Mouse (Mus musculus) embryonic fibroblast, embryonic 13.5 days (primary cell): ENCODE results near the gene Kdm4b. TPM values are rescaled to one million over a fixed set of nuclear protein-coding genes. Genes with fewer than 3 reads are reported as not detected.

Source experiments
- H3K27ac ChIP-seq: 2 replicates; pipeline ENCODE4 v1.5.1; 2012; ENCODE audit warnings: low read length, control low read depth, inconsistent platforms; ENCODE audit not compliant: insufficient read depth
- H3K4me1 ChIP-seq: 2 replicates; pipeline ENCODE4 v1.6.1; 2011; ENCODE audit warnings: low read length; ENCODE audit not compliant: control insufficient read depth, insufficient read depth
- H3K4me3 ChIP-seq: 2 replicates; pipeline ENCODE4 v1.5.1; 2011; ENCODE audit warnings: mild to moderate bottlenecking, control low read depth, low read length; ENCODE audit not compliant: insufficient read depth
- CTCF ChIP-seq: IDR thresholded peaks from 2 replicates; pipeline ENCODE4 v1.5.1; 2011; ENCODE audit warnings: mild to moderate bottlenecking, control low read depth, low read length, moderate library complexity, borderline replicate concordance; ENCODE audit not compliant: insufficient read depth
- POLR2A ChIP-seq: IDR thresholded peaks from 2 replicates; pipeline ENCODE4 v1.6.1; 2011; ENCODE audit warnings: low read depth, mild to moderate bottlenecking, control low read depth, low read length, moderate library complexity
- polyA plus RNA-seq: library from polyadenylated mRNA; stranded (reverse); fragments of >200 nt; gene quantifications from 2 replicates; pipeline ENCODE4 v1.2.4, GENCODE M21; 2011; ENCODE audit warnings: low read depth; ENCODE audit not compliant: missing spikeins, insufficient read length

The Kdm4b gene
- polyA plus RNA-seq, 1 experiment, result 30.8 TPM

DNA sequence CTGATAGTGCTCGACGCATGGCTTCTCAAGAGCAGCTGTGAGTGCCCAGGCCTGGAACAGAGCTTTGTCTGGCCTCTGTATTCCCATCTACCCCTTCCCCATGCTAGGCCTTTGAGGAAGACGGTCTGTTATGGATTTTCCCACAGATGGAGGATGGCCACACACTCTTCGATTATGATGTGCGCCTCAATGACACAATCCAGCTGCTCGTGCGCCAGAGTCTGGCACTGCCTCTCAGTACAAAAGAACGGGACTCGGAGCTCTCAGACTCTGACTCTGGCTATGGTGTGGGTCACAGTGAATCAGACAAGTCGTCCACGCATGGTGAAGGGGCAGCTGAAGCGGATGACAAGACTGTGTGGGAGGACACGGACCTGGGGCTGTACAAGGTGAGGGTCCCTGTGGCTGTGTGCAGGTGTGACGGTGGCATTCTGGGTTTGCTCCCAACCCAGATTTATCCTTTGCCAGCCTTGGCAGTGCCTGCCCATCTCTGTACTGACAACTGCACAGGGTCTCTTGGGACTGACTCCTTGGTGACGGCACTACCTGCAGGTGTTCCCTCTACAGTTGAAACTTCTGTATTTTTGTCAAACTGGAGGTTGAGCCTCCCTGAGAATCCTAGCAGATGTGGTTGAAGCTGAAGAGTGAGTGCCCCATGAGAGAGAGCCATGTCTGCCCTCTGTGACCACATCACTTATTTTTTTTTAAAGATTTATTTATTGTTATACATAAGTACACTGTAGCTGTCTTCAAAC, 16.5 kb upstream of the Kdm4b start:
- Histone ChIP-seq H3K27ac (no peak overlapping the region), H3K4me3 (no peak overlapping the region), H3K4me1 (no peaks in the 10 kb centered on the region)
- no peak for TF ChIP-seq POLR2A
- TF ChIP-seq CTCF, result no peak

DNA sequence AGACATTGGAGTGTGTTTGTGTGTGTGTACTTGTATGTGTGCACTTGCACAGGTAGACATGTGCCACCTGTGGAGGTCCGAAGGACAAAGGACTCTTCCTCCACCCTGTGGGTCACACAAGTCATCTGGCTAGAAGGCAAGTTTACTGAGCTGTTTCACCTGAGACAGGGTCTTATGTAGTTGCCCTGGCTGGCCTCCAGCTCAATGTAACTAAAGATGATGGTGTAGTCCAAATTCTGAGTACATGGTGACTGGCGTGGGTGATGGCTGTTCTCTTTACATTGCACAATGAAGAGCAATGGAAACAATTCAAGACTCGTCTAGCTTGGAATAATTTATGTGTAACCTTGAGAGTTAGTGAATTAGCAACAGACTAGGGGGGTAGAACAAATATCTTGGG, 1.4 kb upstream of the Kdm4b start:
- H3K4me3 ChIP-seq, result no peak overlapping the region
- no peak overlapping the region for H3K27ac ChIP-seq
- H3K4me1 ChIP-seq, result peaks cover 4% of the 10 kb centered on the region; the same call in 1 of the 2 replicates
- TF ChIP-seq CTCF, result no peak
- TF ChIP-seq POLR2A, result no peak

DNA sequence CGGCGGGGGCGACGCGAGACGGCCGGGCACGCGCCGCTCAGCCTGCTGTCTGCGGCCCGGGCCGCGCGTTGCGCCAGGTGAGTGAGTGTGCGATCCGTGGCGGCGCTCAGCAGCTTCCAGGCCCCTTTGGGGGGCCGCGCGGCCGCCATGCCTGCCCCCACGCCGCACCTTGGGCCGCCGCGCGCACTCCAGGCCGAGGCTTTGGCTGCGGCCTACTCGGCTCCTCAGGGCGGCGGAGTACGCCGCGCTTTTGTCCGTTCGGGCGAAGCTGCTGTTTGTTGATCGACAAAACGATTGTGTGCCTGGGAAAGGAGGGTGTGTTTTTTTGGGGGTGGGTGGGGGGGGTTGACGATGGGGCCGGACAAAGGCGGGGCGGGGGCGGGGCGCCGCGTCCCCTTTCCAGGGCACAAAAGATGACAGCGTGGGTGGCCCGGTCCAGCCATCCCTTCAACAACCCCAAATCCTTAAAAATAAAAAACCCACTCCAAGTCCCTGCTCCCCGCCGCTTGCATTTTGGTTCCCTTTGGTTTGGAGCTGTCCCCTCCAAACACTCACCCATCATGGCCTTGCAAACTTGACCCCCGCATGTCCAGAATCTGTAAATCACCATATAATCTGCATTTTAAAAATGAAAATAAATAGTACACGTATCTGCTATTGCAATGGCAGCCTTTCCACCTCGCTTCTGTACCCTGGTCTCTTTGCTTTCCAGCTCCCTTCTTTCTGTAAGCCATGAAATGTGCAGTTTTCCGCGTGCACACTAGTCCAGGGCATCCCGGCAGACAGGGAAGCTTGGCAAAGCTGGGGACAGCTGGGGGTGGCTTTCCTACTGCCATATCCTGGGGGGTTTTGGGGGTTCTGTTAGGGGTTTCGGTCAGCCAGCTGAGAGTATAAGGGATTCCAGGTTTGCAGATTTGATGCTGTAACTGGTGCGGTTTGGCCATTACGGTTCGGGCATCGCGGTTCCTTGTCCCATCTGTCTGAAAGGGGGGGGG, 588 bp downstream of the Kdm4b start:
- peak overlapping the region; percentile 30; the same call in 1 of the 2 replicates for H3K27ac ChIP-seq
- no peak for TF ChIP-seq POLR2A
- TF ChIP-seq CTCF, result no peak
- peak overlapping the region; percentile 75 for H3K4me3 ChIP-seq
- peaks cover 4% of the 10 kb centered on the region; the same call in 1 of the 2 replicates for H3K4me1 ChIP-seq

DNA sequence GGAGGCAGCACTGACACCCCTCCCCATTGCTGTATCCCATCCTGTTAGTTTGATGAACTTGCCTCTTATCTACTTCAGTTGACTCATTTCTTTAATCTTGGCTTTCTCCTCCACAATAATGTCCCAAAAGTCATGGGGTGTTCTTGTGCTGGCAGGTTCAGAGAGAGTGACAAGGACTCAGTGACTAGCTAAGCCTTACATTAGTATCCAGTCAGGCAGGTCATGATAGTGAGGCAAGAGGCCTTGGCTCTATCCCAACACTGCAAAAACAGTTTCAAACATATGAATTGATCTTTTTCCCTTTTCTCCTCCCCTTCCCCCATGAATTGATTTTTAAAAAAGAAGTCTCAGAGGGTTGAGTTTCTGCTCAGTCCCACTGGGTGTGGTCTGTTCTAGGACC, 3.4 kb downstream of the Kdm4b start:
- no peak for TF ChIP-seq CTCF
- no peak for TF ChIP-seq POLR2A
- Histone ChIP-seq H3K4me1 (peaks cover 4% of the 10 kb centered on the region; the same call in 1 of the 2 replicates), H3K4me3 (no peak overlapping the region), H3K27ac (no peak overlapping the region)

DNA sequence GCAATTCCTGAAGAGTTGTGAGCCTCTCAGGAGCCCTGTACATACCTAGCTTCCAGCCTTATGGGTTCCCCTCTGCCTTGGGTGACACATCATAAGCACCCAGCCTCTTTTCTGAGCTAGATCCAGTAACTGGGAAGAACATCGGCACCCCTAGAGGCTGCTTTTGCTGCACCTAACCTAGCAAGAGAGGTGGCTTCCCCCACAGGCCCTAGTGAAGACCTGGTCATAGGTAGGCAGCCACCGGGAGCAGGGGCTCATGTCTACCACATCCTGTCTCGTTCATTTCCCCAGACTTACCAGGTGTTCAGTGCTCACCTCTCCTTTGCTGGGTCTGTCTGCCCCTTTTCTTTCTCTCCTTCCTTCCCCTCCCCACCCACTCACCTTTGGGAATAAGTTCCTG, 4.5 kb downstream of the Kdm4b start:
- Histone ChIP-seq H3K4me1 (peaks cover 7% of the 10 kb centered on the region; the same call in 1 of the 2 replicates), H3K27ac (no peak overlapping the region), H3K4me3 (no peak overlapping the region)
- TF ChIP-seq CTCF (no peak), POLR2A (no peak)

DNA sequence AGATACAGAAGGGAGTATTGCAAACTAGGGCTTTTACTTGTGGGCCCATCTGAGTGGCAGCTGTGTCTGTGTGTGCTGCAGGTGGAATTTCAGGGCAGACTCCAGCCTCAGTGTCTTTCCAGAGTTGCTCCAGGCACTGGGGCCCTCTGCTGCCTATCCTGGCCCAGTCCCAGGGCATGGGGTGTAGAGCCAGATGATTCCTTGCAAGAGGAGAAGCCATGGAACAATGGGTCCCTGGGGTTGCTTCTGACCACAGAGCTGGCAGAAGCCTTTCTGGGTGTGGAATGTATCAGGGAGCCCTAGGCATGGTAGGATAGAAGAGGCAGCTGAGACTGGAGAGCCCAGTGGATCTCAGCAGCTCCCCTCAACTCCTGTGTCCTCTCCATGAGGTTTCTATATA, 5.4 kb downstream of the Kdm4b start:
- H3K4me3 ChIP-seq, result no peak overlapping the region
- TF ChIP-seq CTCF (no peak), POLR2A (no peak)
- H3K4me1 ChIP-seq, result peaks cover 7% of the 10 kb centered on the region; the same call in 1 of the 2 replicates
- H3K27ac ChIP-seq, result no peak overlapping the region

DNA sequence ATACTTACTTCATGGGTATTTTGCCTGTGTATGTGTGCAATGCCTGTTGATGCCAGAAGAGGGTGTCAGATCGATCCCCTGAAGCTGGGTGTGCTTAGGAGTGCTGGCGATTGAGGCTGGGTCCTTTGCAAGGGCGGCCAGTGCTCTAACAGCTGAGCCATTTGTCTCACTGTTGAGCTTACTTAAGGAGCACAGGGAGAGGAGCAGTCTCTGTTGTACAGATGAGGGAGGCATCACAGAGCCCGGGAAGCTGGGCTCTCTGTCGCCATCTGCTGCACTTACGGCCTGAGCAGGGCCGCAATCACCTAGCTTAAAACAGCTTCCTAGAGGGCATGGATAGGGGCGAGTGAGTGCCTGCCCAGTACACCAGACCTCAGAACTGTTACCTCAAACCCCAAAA, 7.1 kb downstream of the Kdm4b start:
- H3K4me1 ChIP-seq, result 0 out of 2 replicates have a peak, but pooled peaks cover 3% of the 10 kb centered on the region
- no peak for TF ChIP-seq POLR2A
- TF ChIP-seq CTCF, result peak; percentile 25; the same call in 1 of the 2 replicates
- no peak overlapping the region for H3K27ac ChIP-seq
- H3K4me3 ChIP-seq, result no peak overlapping the region

DNA sequence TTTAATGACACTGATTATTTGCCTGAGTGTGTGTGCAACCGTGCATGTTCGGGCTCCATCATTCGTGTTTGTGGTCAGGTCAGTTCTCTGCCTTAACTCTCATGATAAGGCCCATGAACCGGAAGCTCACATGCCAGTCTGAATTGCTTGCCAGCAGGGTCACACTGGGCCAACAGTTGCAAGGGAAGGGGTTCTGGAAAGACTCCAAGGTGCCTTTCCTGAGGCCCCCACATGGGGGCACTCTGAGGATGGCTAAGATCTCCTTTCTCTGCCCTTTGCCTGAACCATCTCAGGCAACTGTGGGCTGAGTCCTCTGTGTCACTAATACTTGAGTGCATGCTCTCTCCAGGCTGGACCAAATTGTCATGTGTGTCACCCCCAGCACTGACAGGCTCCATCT, 11.3 kb downstream of the Kdm4b start:
- Histone ChIP-seq H3K4me1 (0 out of 2 replicates have a peak, but pooled peaks cover 3% of the 10 kb centered on the region), H3K27ac (no peak overlapping the region), H3K4me3 (no peak overlapping the region)
- TF ChIP-seq CTCF, result no peak
- TF ChIP-seq POLR2A, result no peak

DNA sequence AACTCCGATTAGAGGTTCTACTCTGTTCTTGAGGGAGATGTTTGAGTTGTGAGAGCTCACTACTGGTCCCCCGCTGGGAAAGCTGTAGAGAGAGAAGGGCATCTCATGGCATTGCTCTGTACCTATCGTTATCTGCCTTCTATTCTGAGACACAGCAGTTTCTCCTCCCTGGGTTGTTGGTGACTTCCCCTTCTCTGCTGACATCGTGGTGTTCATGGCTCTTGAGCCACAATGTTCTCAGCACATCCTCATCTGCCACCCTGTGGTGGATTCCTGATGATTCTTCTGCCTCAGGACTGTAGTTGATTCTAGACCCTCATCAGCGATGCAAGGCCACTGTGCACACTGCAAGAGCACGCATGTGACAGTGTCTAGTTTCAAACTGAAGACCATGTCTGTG, 11.9 kb downstream of the Kdm4b start:
- TF ChIP-seq POLR2A, result no peak
- TF ChIP-seq CTCF, result no peak
- H3K4me3 ChIP-seq, result no peak overlapping the region
- H3K27ac ChIP-seq, result no peak overlapping the region
- H3K4me1 ChIP-seq, result 0 out of 2 replicates have a peak, but pooled peaks cover 3% of the 10 kb centered on the region
